Mouse (Mus musculus): ENCODE data around the gene Slc41a2. TPM values are rescaled to one million over a fixed set of nuclear protein-coding genes. Genes with fewer than 3 reads are reported as not detected.
A peak's percentile ranks its signal among the peaks of the same experiment; 100 is the strongest.

The Slc41a2 gene
- total and polyA plus RNA-seq, 3 experiments, result 0.05 TPM; not detected in 2

GRCm38 (mm10) chr10:83186984-83187383 is 150.7 kb downstream of the Slc41a2 start:
- H3K27me3 ChIP-seq (ENCODE audit: insufficient read depth, low read length), result no peaks in the 10 kb centered on the region
- DNase-seq (ENCODE audit: low spot score) (no peak), ATAC-seq (ENCODE audit: extremely low read depth, insufficient number of reproducible peaks, low FRiP score, poor library complexity, severe bottlenecking) (no peak)
- TF ChIP-seq CTCF (IDR thresholded peaks at IDR 0.05; ENCODE audit: low read depth, low read length) (no peak), TAL1 (conservative IDR thresholded peaks at IDR 0.05; ENCODE audit: low read depth, low read length) (no peak), GATA2 (IDR thresholded peaks at IDR 0.05; ENCODE audit: borderline replicate concordance, low read depth, low read length) (no peak), GATA1 (IDR thresholded peaks at IDR 0.05; ENCODE audit: borderline replicate concordance, low read length) (no peak), POLR2AphosphoS5 (IDR thresholded peaks at IDR 0.05; ENCODE audit: insufficient replicate concordance, low read depth, low read length) (no peak)
- peaks cover 78% of the 10 kb centered on the region for H3K36me3 ChIP-seq (replicated peaks)
- peaks cover 34% of the 10 kb centered on the region for H3K4me1 ChIP-seq (ENCODE audit: insufficient read depth, low read depth, low read length)
- H3K9me3 ChIP-seq (replicated peaks), result no peaks in the 10 kb centered on the region
- H3K4me3 ChIP-seq (ENCODE audit: low read depth, low read length), result no peak overlapping the region

- Histone ChIP-seq H3K4me3 (ENCODE audit: low read depth, low read length) (no peak overlapping the region), H3K9me3 (replicated peaks) (no peaks in the 10 kb centered on the region), H3K27me3 (ENCODE audit: insufficient read depth, low read length) (no peaks in the 10 kb centered on the region), H3K36me3 (replicated peaks) (peaks cover 76% of the 10 kb centered on the region), H3K4me1 (ENCODE audit: insufficient read depth, low read depth, low read length) (peaks cover 38% of the 10 kb centered on the region)
- no peak for DNase-seq (ENCODE audit: low spot score)
- ATAC-seq (ENCODE audit: extremely low read depth, insufficient number of reproducible peaks, low FRiP score, poor library complexity, severe bottlenecking), result no peak
- TF ChIP-seq GATA1 (IDR thresholded peaks at IDR 0.05; ENCODE audit: borderline replicate concordance, low read length) (no peak), TAL1 (conservative IDR thresholded peaks at IDR 0.05; ENCODE audit: low read depth, low read length) (no peak), POLR2AphosphoS5 (IDR thresholded peaks at IDR 0.05; ENCODE audit: insufficient replicate concordance, low read depth, low read length) (no peak), GATA2 (IDR thresholded peaks at IDR 0.05; ENCODE audit: borderline replicate concordance, low read depth, low read length) (no peak), CTCF (IDR thresholded peaks at IDR 0.05; ENCODE audit: low read depth, low read length) (no peak)
Observed at GRCm38 (mm10) chr10:83186167-83186566, 151.5 kb downstream of the Slc41a2 start.

- H3K27me3 ChIP-seq (ENCODE audit: insufficient read depth, low read length), result no peaks in the 10 kb centered on the region
- no peak overlapping the region for H3K4me3 ChIP-seq (ENCODE audit: low read depth, low read length)
- DNase-seq (ENCODE audit: low spot score), result no peak
- no peak for TF ChIP-seq CTCF (IDR thresholded peaks at IDR 0.05; ENCODE audit: low read depth, low read length)
- TF ChIP-seq POLR2AphosphoS5 (IDR thresholded peaks at IDR 0.05; ENCODE audit: insufficient replicate concordance, low read depth, low read length), result no peak
- TF ChIP-seq GATA2 (IDR thresholded peaks at IDR 0.05; ENCODE audit: borderline replicate concordance, low read depth, low read length), result no peak
- TF ChIP-seq GATA1 (IDR thresholded peaks at IDR 0.05; ENCODE audit: borderline replicate concordance, low read length), result no peak
- no peak for TF ChIP-seq TAL1 (conservative IDR thresholded peaks at IDR 0.05; ENCODE audit: low read depth, low read length)
- H3K9me3 ChIP-seq (replicated peaks), result no peaks in the 10 kb centered on the region
- H3K4me1 ChIP-seq (ENCODE audit: insufficient read depth, low read depth, low read length), result peaks cover 38% of the 10 kb centered on the region
- ATAC-seq (ENCODE audit: extremely low read depth, insufficient number of reproducible peaks, low FRiP score, poor library complexity, severe bottlenecking), result no peak
- peaks cover 72% of the 10 kb centered on the region for H3K36me3 ChIP-seq (replicated peaks)
Observed at GRCm38 (mm10) chr10:83185121-83185520, 152.6 kb downstream of the Slc41a2 start.

DNA sequence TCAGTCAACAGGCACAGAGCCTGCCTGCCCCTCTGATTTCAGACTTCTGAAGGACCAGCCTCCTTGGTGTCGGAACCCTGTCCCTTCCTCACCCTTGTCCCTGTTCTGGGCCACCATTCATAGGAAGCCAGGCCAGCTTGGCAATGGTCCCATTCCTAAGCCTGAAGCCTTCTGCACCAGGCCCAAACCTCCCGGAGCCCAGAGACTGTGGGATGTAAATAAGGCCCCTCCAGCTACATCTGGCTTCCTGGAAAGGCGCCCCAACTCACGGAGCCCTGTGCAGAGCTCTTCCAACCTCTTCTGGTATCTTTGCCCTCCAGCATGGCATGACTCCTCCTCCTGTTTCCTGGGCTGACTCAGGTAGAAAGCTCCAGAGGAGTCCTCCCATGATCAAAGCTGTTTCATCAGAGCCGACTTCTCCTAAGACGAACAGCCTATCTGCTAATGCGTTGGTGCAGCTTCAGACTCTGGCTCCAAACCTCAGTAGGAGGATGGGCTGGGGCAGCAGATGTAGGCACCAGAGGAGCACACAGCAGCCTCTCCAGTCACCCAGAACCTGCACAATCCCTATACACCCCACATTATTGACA is 153.1 kb downstream of the Slc41a2 start:
- no peak for TF ChIP-seq CTCF (IDR thresholded peaks at IDR 0.05; ENCODE audit: low read depth, low read length)
- Histone ChIP-seq H3K36me3 (replicated peaks) (peaks cover 74% of the 10 kb centered on the region), H3K27me3 (ENCODE audit: insufficient read depth, low read length) (no peaks in the 10 kb centered on the region), H3K4me3 (ENCODE audit: low read depth, low read length) (no peak overlapping the region), H3K9me3 (replicated peaks) (no peaks in the 10 kb centered on the region), H3K4me1 (ENCODE audit: insufficient read depth, low read depth, low read length) (peaks cover 38% of the 10 kb centered on the region)
- DNase-seq (ENCODE audit: low spot score) (no peak), ATAC-seq (ENCODE audit: extremely low read depth, insufficient number of reproducible peaks, low FRiP score, poor library complexity, severe bottlenecking) (no peak)

DNA sequence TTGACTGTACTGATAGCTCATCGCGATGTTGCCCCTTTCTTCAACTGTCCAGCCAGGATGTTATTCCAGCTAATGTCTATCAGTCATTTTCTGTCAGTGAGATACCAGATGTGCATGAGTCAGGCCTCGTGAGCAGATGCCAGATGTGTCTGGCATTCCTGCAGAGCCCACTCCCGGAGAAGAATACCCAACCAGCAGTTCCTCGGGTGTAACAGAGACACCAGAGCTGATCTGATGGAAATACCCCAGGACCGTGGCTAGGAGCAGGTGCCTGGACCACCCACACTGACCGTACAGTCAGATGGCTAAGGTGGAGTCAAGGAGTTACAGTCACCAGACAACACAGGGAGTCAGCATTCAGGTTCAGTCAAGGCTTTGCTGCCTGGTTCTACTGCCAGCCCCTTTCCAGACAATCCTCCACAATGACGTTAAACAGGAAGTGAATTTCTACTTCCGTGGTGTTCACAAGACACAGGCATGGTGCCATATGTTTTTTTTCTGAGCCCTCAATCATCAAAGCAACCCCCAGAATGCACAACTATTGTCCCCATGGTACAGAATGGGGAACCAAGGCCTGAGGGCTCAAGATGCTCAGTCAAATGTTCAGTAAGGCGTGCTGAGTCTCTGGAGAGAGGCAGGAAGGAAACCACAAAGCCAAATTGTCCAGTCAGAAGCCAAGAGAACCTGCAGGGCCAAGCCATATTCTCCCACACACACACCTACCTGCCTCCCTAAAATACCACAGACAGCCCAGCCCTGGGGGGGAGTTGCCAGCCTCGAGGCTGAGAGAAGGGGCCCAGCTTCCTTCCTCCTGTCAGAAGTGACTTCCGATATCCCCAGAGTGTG is 153.8 kb downstream of the Slc41a2 start:
- Histone ChIP-seq H3K36me3 (replicated peaks) (peaks cover 76% of the 10 kb centered on the region), H3K4me1 (ENCODE audit: insufficient read depth, low read depth, low read length) (peaks cover 38% of the 10 kb centered on the region), H3K4me3 (ENCODE audit: low read depth, low read length) (no peak overlapping the region), H3K27me3 (ENCODE audit: insufficient read depth, low read length) (no peaks in the 10 kb centered on the region), H3K9me3 (replicated peaks) (peaks cover 5% of the 10 kb centered on the region; the same call in 1 of the 2 replicates)
- no peak for TF ChIP-seq CTCF (IDR thresholded peaks at IDR 0.05; ENCODE audit: low read depth, low read length)
- TF ChIP-seq POLR2AphosphoS5 (IDR thresholded peaks at IDR 0.05; ENCODE audit: insufficient replicate concordance, low read depth, low read length), result no peak
- ATAC-seq (ENCODE audit: extremely low read depth, insufficient number of reproducible peaks, low FRiP score, poor library complexity, severe bottlenecking), result peak; percentile 25; the same call in 1 of the 2 replicates
- peak; percentile 21 for DNase-seq (ENCODE audit: low spot score)

GRCm38 (mm10) chr10:83182573-83182960 is 155.1 kb downstream of the Slc41a2 start:
- Histone ChIP-seq H3K36me3 (replicated peaks) (peaks cover 82% of the 10 kb centered on the region), H3K9me3 (replicated peaks) (peaks cover 6% of the 10 kb centered on the region; the same call in 1 of the 2 replicates), H3K27me3 (ENCODE audit: insufficient read depth, low read length) (no peaks in the 10 kb centered on the region), H3K4me3 (ENCODE audit: low read depth, low read length) (no peak overlapping the region), H3K4me1 (ENCODE audit: insufficient read depth, low read depth, low read length) (peaks cover 33% of the 10 kb centered on the region)
- peak; percentile 73 for TF ChIP-seq CTCF (IDR thresholded peaks at IDR 0.05; ENCODE audit: low read depth, low read length)
- TF ChIP-seq GATA2 (IDR thresholded peaks at IDR 0.05; ENCODE audit: borderline replicate concordance, low read depth, low read length), result no peak
- DNase-seq (ENCODE audit: low spot score), result no peak
- ATAC-seq (ENCODE audit: extremely low read depth, insufficient number of reproducible peaks, low FRiP score, poor library complexity, severe bottlenecking), result no peak
